Mouse (Mus musculus) lung, postnatal 4 days (tissue): ENCODE results near the gene Ndufb8.
A peak's percentile ranks its signal among the peaks of the same experiment; 100 is the strongest.

Experiments
- DNase-seq, 2 experiments: peaks; one replicate each; pipeline ENCODE4 v3.0.0; 2021

Ndufb8 gene

GRCm38 (mm10) chr19:44554861-44555590 lies at the start of gene Ndufb8:
TSS of gene Ndufb8 (minus strand) at chr19:44555440.
- peak; percentile 95 to 97 for DNase-seq

- no peak for DNase-seq
These were observed 38.9 kb upstream of the Ndufb8 start for GRCm38 (mm10) chr19:44594180-44594579.

- DNase-seq: no peak
These were observed 36.4 kb upstream of the Ndufb8 start for GRCm38 (mm10) chr19:44591638-44592037.

GRCm38 (mm10) chr19:44590992-44591391 lies 35.8 kb upstream of the Ndufb8 start:
- DNase-seq: no peak

GRCm38 (mm10) chr19:44589591-44590223 lies 34.5 kb upstream of the Ndufb8 start:
- no peak for DNase-seq

GRCm38 (mm10) chr19:44588036-44588435 lies 32.8 kb upstream of the Ndufb8 start:
- no peak for DNase-seq

GRCm38 (mm10) chr19:44582638-44583309 lies 27.5 kb upstream of the Ndufb8 start:
- DNase-seq: peak; percentile 90 to 94

- DNase-seq: no peak
These were observed 26.9 kb upstream of the Ndufb8 start for GRCm38 (mm10) chr19:44582103-44582502.

- DNase-seq: peak in 1 of 2 experiments; percentile 9
These were observed 22.8 kb upstream of the Ndufb8 start for GRCm38 (mm10) chr19:44578038-44578437.

- no peak for DNase-seq
These were observed 21.0 kb upstream of the Ndufb8 start for GRCm38 (mm10) chr19:44576275-44576674.

GRCm38 (mm10) chr19:44567763-44568162 lies 12.5 kb upstream of the Ndufb8 start:
- no peak for DNase-seq

- peak in 1 of 2 experiments; percentile 43 for DNase-seq
These were observed 8.8 kb upstream of the Ndufb8 start for GRCm38 (mm10) chr19:44564006-44564405.

- peak; percentile 95 to 96 for DNase-seq
These were observed 7.5 kb upstream of the Ndufb8 start, which contains the start of gene Hif1an for GRCm38 (mm10) chr19:44562652-44563206. TSS of gene Hif1an (plus strand) at chr19:44562850.

GRCm38 (mm10) chr19:44554490-44554860 lies 765 bp downstream of the Ndufb8 start:
- DNase-seq: peak in 1 of 2 experiments; percentile 13

GRCm38 (mm10) chr19:44553286-44553685 lies 2.0 kb downstream of the Ndufb8 start:
- DNase-seq: peak in 1 of 2 experiments; percentile 5

GRCm38 (mm10) chr19:44552731-44553130 lies 2.5 kb downstream of the Ndufb8 start, which contains the start of gene Gm20538:
TSS of gene Gm20538 (minus strand) at chr19:44552831.
- peak in 1 of 2 experiments; percentile 14 for DNase-seq

GRCm38 (mm10) chr19:44545321-44546041 lies 9.8 kb downstream of the Ndufb8 start, which contains the start of gene Sec31b:
TSS of gene Sec31b (minus strand) at chr19:44545864.
- peak; percentile 60 to 64 for DNase-seq

GRCm38 (mm10) chr19:44544775-44545174 lies 10.5 kb downstream of the Ndufb8 start:
- peak; percentile 62 to 81 for DNase-seq

- DNase-seq: no peak
These were observed 10.9 kb downstream of the Ndufb8 start for GRCm38 (mm10) chr19:44544372-44544771.

GRCm38 (mm10) chr19:44542694-44543178 lies 12.5 kb downstream of the Ndufb8 start:
- DNase-seq: no peak

- no peak for DNase-seq
These were observed 17.8 kb downstream of the Ndufb8 start for GRCm38 (mm10) chr19:44537416-44537815.

- peak; percentile 12 to 29 for DNase-seq
These were observed 19.9 kb downstream of the Ndufb8 start for GRCm38 (mm10) chr19:44535376-44535775.
